Comparison of ENCODE assay signal across 10 mouse cellular contexts in the genomic region with DNA sequence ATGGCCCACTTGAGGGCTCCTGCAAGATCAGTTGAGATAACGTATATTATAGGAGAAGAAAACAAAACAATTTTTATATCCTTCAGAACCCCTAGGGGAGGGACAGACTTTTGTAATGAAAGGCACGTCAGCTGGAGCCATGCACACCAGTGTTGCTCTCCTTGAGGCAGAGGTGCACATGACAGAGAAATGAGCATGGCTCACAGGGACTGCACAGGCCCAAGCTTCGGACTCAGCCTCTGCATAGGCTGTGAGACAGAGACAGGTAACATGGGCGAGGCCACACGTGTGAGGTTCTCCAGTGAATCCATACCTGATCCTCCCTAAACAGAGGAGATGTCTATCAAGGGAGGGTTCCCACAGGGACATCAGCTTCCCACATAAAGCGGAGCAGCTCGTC. TPM values are rescaled to one million over a fixed set of nuclear protein-coding genes. Genes with fewer than 3 reads are reported as not detected.
A peak's percentile ranks its signal among the peaks of the same experiment; 100 is the strongest.
DNase-seq lines count a peak whose midpoint lies in the region; ATAC-seq and TF ChIP-seq lines count a peak whose summit lies in the region.
"Had no signal": no experiment of that assay in that cellular context is flagged by ENCODE, and none has a peak within 500 bp of the region (broad histone marks: within the 10 kb centered on the region; RNA-seq: fewer than 3 reads in every experiment).

No protein-coding gene starts in this region.

- 55% methylated on average over 7 of the region's 7 CpGs for WGBS in heart, embryonic 14.5 days
- WGBS in forebrain, embryonic 16.5 days: 81% methylated on average over 7 of the region's 7 CpGs
- whole genome bisulfite sequencing in liver, postnatal 0 days (ENCODE audit: insufficient replicate concordance): 77% methylated on average over 7 of the region's 7 CpGs

- peaks cover 67 to 92% of the 10 kb centered on the region in 2 experiments for H3K4me1 ChIP-seq in heart, embryonic 14.5 days (ENCODE audit: control insufficient read depth in 2 of 2, insufficient read depth in 2 of 2, low read length in 2 of 2)
- peaks cover 24% of the 10 kb centered on the region for H3K4me1 ChIP-seq in brown adipose tissue, adult 24 weeks (ENCODE audit: control insufficient read depth, insufficient read depth, insufficient read length, low read length)
- peaks cover 24% of the 10 kb centered on the region for H3K4me1 ChIP-seq in forebrain, embryonic 16.5 days (replicated peaks; ENCODE audit: control insufficient read depth, insufficient read depth, low read length)
- H3K4me1 ChIP-seq in liver, postnatal 0 days (ENCODE audit: insufficient read depth): no peaks in the 10 kb centered on the region

- ATAC-seq in heart, embryonic 14.5 days (ENCODE audit: insufficient number of reproducible peaks, insufficient read depth, low FRiP score, low read depth): no peak; the same call in 1 of the 2 replicates
- 0 out of 2 replicates have a peak, but pooled peaks have one; percentile 11 for ATAC-seq in forebrain, embryonic 16.5 days
- ATAC-seq in liver, postnatal 0 days: no peak

- H3K27ac ChIP-seq in heart, embryonic 14.5 days (replicated peaks in 1 of 2; ENCODE audit: control insufficient read depth in 1 of 2, insufficient read depth in 1 of 2, low read depth in 2 of 2, low read length in 2 of 2): peak overlapping the region; percentile 96 to 98
- H3K27ac ChIP-seq in brown adipose tissue, adult 24 weeks (replicated peaks; ENCODE audit: low read depth, low read length): peak overlapping the region; percentile 84
- H3K27ac ChIP-seq in forebrain, embryonic 16.5 days (ENCODE audit: low read length): no peak overlapping the region
- H3K27ac ChIP-seq in liver, postnatal 0 days (ENCODE audit: low read depth): peak overlapping the region; percentile 9; the same call in 1 of the 2 replicates

- H3K36me3 ChIP-seq in heart, embryonic 14.5 days (ENCODE audit: control insufficient read depth, insufficient read depth, low read length): peaks cover 14% of the 10 kb centered on the region
- no peaks in the 10 kb centered on the region for H3K36me3 ChIP-seq in forebrain, embryonic 16.5 days (ENCODE audit: control insufficient read depth, insufficient read depth)
- no peaks in the 10 kb centered on the region; the same call in 1 of the 2 replicates for H3K36me3 ChIP-seq in liver, postnatal 0 days (replicated peaks; ENCODE audit: insufficient read depth, low read length)

- H3K27me3 ChIP-seq in heart, embryonic 14.5 days (ENCODE audit: control insufficient read depth, insufficient read depth, low read length): no peaks in the 10 kb centered on the region
- no peaks in the 10 kb centered on the region for H3K27me3 ChIP-seq in forebrain, embryonic 16.5 days (replicated peaks; ENCODE audit: control insufficient read depth, insufficient read depth, low read length)
- no peaks in the 10 kb centered on the region for H3K27me3 ChIP-seq in liver, postnatal 0 days (ENCODE audit: insufficient read depth, low read length)

- no peak overlapping the region; a peak in 1 of 4 replicates for H3K4me3 ChIP-seq in heart, embryonic 14.5 days (ENCODE audit: control insufficient read depth in 1 of 2, insufficient read depth in 1 of 2, low read depth in 1 of 2, low read length in 2 of 2)
- H3K4me3 ChIP-seq in brown adipose tissue, adult 24 weeks (ENCODE audit: insufficient read depth, low read depth, low read length): no peak overlapping the region
- no peak overlapping the region for H3K4me3 ChIP-seq in forebrain, embryonic 16.5 days (replicated peaks; ENCODE audit: low read length)
- no peak overlapping the region for H3K4me3 ChIP-seq in liver, postnatal 0 days (ENCODE audit: low read depth, low read length)

- no peaks in the 10 kb centered on the region for H3K9me3 ChIP-seq in heart, embryonic 14.5 days (ENCODE audit: control insufficient read depth, low read length)
- H3K9me3 ChIP-seq in forebrain, embryonic 16.5 days (ENCODE audit: control insufficient read depth, low read length): no peaks in the 10 kb centered on the region
- H3K9me3 ChIP-seq in liver, postnatal 0 days (ENCODE audit: low read length): no peaks in the 10 kb centered on the region

- peak overlapping the region; percentile 52 for H3K4me2 ChIP-seq in heart, embryonic 14.5 days (ENCODE audit: low read length)
- no peak overlapping the region for H3K4me2 ChIP-seq in forebrain, embryonic 16.5 days (ENCODE audit: low read length)
- no peak overlapping the region for H3K4me2 ChIP-seq in liver, postnatal 0 days (ENCODE audit: low read depth, low read length)

- no peak for TF ChIP-seq CTCF in liver, postnatal 0 days (IDR thresholded peaks at IDR 0.05; ENCODE audit: low read depth)

- H3K9ac ChIP-seq in heart, embryonic 14.5 days (ENCODE audit: low read length): peak overlapping the region; percentile 64
- H3K9ac ChIP-seq in forebrain, embryonic 16.5 days (replicated peaks; ENCODE audit: low read depth, low read length): no peak overlapping the region
- no peak overlapping the region for H3K9ac ChIP-seq in liver, postnatal 0 days (replicated peaks)

- no peak for TF ChIP-seq EP300 in liver, postnatal 0 days (IDR thresholded peaks at IDR 0.05; ENCODE audit: low read depth)

- no peak for DNase-seq in heart, adult 9 months (ENCODE audit: low spot score in 2 of 2)
- no peak for DNase-seq in liver, postnatal 0 days
- DNase-seq in embryo, embryonic 11 days: no peak
- no peak for DNase-seq in left cerebral cortex, adult 11 months (ENCODE audit: low spot score)
- no peak for DNase-seq in frontal cortex, postnatal 36 days (ENCODE audit: low spot score in 2 of 2)
- DNase-seq: cerebellum, adult 9-11 months; lung, adult 2 months had no signal

RNA-seq across cellular contexts. Expression of a gene that starts 52.7 kb away (rescaled TPM):
- 52.4 and 55.8 TPM in 2 replicates for polyA plus RNA-seq in heart, embryonic 14.5 days (2014; fragmentation: Nextera tagmentation; extraction: Ambion mirVana)
- polyA plus RNA-seq in brown adipose tissue, adult 24 weeks (2012; ENCODE audit: insufficient read depth, insufficient read length, missing spikeins): 9.9 and 15.6 TPM in 2 replicates
- polyA plus RNA-seq in forebrain, embryonic 16.5 days (2015; fragmentation: Nextera tagmentation; extraction: Ambion mirVana): 8.9 and 14.0 TPM in 2 replicates
- polyA plus RNA-seq in liver, postnatal 0 days (2015; fragmentation: Nextera tagmentation; extraction: Ambion mirVana): 7.6 and 8.3 TPM in 2 replicates
